Mouse (Mus musculus): ENCODE results near the gene Kcnk7. TPM values are rescaled to one million over a fixed set of nuclear protein-coding genes. Genes with fewer than 3 reads are reported as not detected.
A peak's percentile ranks its signal among the peaks of the same experiment; 100 is the strongest.

Kcnk7 gene
- polyA plus RNA-seq (2015; fragmentation: Nextera tagmentation; extraction: Ambion mirVana), result 0.15 and 0.23 TPM in 2 replicates

DNA sequence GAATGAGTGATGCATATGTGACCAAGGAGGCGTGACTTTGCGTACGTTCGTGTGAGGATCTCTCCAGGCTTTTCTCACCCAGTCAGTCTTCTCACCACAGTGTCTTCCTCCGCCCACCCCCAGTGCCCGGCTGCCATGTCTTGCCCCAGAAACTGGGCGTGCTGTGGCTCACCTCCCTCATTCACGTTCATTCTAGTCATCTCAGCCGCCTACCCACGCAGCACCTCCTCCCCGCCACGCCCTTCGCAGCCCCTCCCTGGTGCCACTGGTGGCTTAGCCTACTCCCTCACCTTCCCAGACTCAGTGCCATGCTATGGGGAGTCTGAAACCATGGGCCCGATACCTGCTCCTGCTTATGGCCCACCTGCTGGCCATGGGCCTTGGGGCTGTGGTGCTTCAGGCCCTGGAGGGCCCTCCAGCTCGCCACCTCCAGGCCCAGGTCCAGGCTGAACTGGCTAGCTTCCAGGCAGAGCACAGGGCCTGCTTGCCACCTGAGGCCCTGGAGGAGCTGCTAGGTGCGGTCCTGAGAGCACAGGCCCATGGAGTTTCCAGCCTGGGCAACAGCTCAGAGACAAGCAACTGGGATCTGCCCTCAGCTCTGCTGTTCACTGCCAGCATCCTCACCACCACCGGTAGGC lies at the start of gene Kcnk7:
TSS of gene Kcnk7 (plus strand) at position 205 of the 638 bp plus-strand sequence.
- WGBS, result 65% methylated on average over 17 of the region's 17 CpGs
- no peak for ATAC-seq (ENCODE audit: low FRiP score, low TSS enrichment)
- Histone ChIP-seq H3K4me2 (replicated peaks; ENCODE audit: low read depth, low read length) (no peak within 1 kb of the TSS), H3K9ac (replicated peaks; ENCODE audit: low read length) (no peak within 1 kb of the TSS), H3K4me3 (ENCODE audit: low read length) (no peak within 1 kb of the TSS), H3K27me3 (ENCODE audit: insufficient read depth, low read length) (no peaks in the 10 kb centered on the region), H3K36me3 (ENCODE audit: insufficient read depth, low read length) (peaks cover 61% of the 10 kb centered on the region), H3K9me3 (ENCODE audit: low read length) (no peaks in the 10 kb centered on the region), H3K4me1 (ENCODE audit: insufficient read depth, low read length) (peaks cover 12% of the 10 kb centered on the region; the same call in 1 of the 2 replicates), H3K27ac (ENCODE audit: low read length) (peak within 1 kb of the TSS; percentile 71)

- H3K9me3 ChIP-seq (ENCODE audit: low read length), result no peaks in the 10 kb centered on the region
- WGBS, result 12% methylated on average over 43 of the region's 43 CpGs
- H3K4me1 ChIP-seq (ENCODE audit: insufficient read depth, low read length), result peaks cover 17% of the 10 kb centered on the region
- peak overlapping the region; percentile 55 for H3K9ac ChIP-seq (replicated peaks; ENCODE audit: low read length)
- H3K27ac ChIP-seq (ENCODE audit: low read length), result no peak overlapping the region
- ATAC-seq (ENCODE audit: low FRiP score, low TSS enrichment), result no peak
- peak overlapping the region; percentile 77 for H3K4me2 ChIP-seq (replicated peaks; ENCODE audit: low read depth, low read length)
- no peaks in the 10 kb centered on the region for H3K27me3 ChIP-seq (ENCODE audit: insufficient read depth, low read length)
- H3K36me3 ChIP-seq (ENCODE audit: insufficient read depth, low read length), result peaks cover 28% of the 10 kb centered on the region
- peak overlapping the region; percentile 52 for H3K4me3 ChIP-seq (ENCODE audit: low read length)
These were observed 49.4 kb upstream of the Kcnk7 start for GRCm38 (mm10) chr19:5654720-5655298.

- ATAC-seq (ENCODE audit: low FRiP score, low TSS enrichment), result no peak
- WGBS, result 76% methylated on average over 16 of the region's 16 CpGs
- Histone ChIP-seq H3K27ac (ENCODE audit: low read length) (peak overlapping the region; percentile 92), H3K9me3 (ENCODE audit: low read length) (no peaks in the 10 kb centered on the region), H3K4me3 (ENCODE audit: low read length) (peak overlapping the region; percentile 61), H3K4me1 (ENCODE audit: insufficient read depth, low read length) (peaks cover 32% of the 10 kb centered on the region), H3K9ac (replicated peaks; ENCODE audit: low read length) (peak overlapping the region; percentile 44), H3K27me3 (ENCODE audit: insufficient read depth, low read length) (no peaks in the 10 kb centered on the region), H3K36me3 (ENCODE audit: insufficient read depth, low read length) (peaks cover 25% of the 10 kb centered on the region), H3K4me2 (replicated peaks; ENCODE audit: low read depth, low read length) (peak overlapping the region; percentile 60)
These were observed 43.0 kb upstream of the Kcnk7 start for GRCm38 (mm10) chr19:5660942-5661751.

GRCm38 (mm10) chr19:5662310-5662709 lies 41.9 kb upstream of the Kcnk7 start:
- 55% methylated on average over 8 of the region's 8 CpGs for WGBS
- Histone ChIP-seq H3K27me3 (ENCODE audit: insufficient read depth, low read length) (no peaks in the 10 kb centered on the region), H3K4me2 (replicated peaks; ENCODE audit: low read depth, low read length) (peak overlapping the region; percentile 60), H3K9ac (replicated peaks; ENCODE audit: low read length) (peak overlapping the region; percentile 72), H3K4me1 (ENCODE audit: insufficient read depth, low read length) (peaks cover 31% of the 10 kb centered on the region), H3K27ac (ENCODE audit: low read length) (peak overlapping the region; percentile 92), H3K4me3 (ENCODE audit: low read length) (peak overlapping the region; percentile 61), H3K36me3 (ENCODE audit: insufficient read depth, low read length) (peaks cover 36% of the 10 kb centered on the region), H3K9me3 (ENCODE audit: low read length) (no peaks in the 10 kb centered on the region)
- ATAC-seq (ENCODE audit: low FRiP score, low TSS enrichment), result no peak

- Histone ChIP-seq H3K27ac (ENCODE audit: low read length) (peak within 1 kb of the TSS; percentile 92), H3K4me3 (ENCODE audit: low read length) (peak within 1 kb of the TSS; percentile 61), H3K9ac (replicated peaks; ENCODE audit: low read length) (peak within 1 kb of the TSS; percentile 72), H3K27me3 (ENCODE audit: insufficient read depth, low read length) (no peaks in the 10 kb centered on the region), H3K9me3 (ENCODE audit: low read length) (no peaks in the 10 kb centered on the region), H3K4me1 (ENCODE audit: insufficient read depth, low read length) (peaks cover 27% of the 10 kb centered on the region), H3K36me3 (ENCODE audit: insufficient read depth, low read length) (peaks cover 32% of the 10 kb centered on the region), H3K4me2 (replicated peaks; ENCODE audit: low read depth, low read length) (peak within 1 kb of the TSS; percentile 60)
- WGBS, result 2% methylated on average over 31 of the region's 32 CpGs
- peak; percentile 95 for ATAC-seq (ENCODE audit: low FRiP score, low TSS enrichment)
These were observed 40.9 kb upstream of the Kcnk7 start, which contains the start of gene Sipa1 for GRCm38 (mm10) chr19:5662981-5663913. TSS of gene Sipa1 (minus strand) at chr19:5663707.

DNA sequence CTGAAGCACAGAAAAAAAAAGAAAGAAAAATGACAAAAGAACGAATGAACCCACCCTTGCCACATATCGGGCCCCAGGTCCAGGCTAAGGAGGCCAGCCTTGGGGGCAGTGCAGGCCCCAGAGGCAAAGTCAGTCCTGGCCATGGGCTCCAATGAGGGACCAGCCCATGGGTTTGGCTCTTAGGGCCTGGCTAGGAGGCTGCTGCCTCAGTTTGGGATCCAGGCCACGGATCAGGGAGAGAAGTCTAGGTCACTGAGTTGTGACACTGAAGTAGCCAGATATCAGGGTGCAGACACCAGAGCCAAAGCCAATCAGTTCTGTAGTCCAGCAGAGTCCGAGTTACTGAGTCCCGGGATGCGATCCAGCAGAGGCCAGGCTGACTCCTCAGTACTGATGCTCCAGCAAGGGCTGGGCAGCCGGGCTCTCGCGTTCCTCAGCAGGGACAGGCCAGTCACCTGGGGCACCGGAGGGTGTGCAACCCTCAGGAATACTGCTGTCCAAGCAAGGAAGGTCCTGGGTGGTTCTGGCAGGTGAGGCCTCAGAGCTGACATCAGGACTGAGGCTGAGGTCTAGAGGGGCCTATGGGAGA lies 39.4 kb upstream of the Kcnk7 start:
- Histone ChIP-seq H3K27me3 (ENCODE audit: insufficient read depth, low read length) (no peaks in the 10 kb centered on the region), H3K36me3 (ENCODE audit: insufficient read depth, low read length) (peaks cover 28% of the 10 kb centered on the region), H3K27ac (ENCODE audit: low read length) (no peak overlapping the region), H3K9ac (replicated peaks; ENCODE audit: low read length) (no peak overlapping the region), H3K9me3 (ENCODE audit: low read length) (no peaks in the 10 kb centered on the region), H3K4me2 (replicated peaks; ENCODE audit: low read depth, low read length) (no peak overlapping the region), H3K4me1 (ENCODE audit: insufficient read depth, low read length) (peaks cover 27% of the 10 kb centered on the region), H3K4me3 (ENCODE audit: low read length) (no peak overlapping the region)
- 95% methylated on average over 10 of the region's 10 CpGs for WGBS
- ATAC-seq (ENCODE audit: low FRiP score, low TSS enrichment), result no peak

GRCm38 (mm10) chr19:5665465-5665864 lies 38.7 kb upstream of the Kcnk7 start:
- H3K36me3 ChIP-seq (ENCODE audit: insufficient read depth, low read length), result peaks cover 32% of the 10 kb centered on the region
- H3K27ac ChIP-seq (ENCODE audit: low read length), result no peak overlapping the region
- H3K4me2 ChIP-seq (replicated peaks; ENCODE audit: low read depth, low read length), result no peak overlapping the region
- no peaks in the 10 kb centered on the region for H3K9me3 ChIP-seq (ENCODE audit: low read length)
- H3K9ac ChIP-seq (replicated peaks; ENCODE audit: low read length), result no peak overlapping the region
- H3K4me3 ChIP-seq (ENCODE audit: low read length), result no peak overlapping the region
- H3K4me1 ChIP-seq (ENCODE audit: insufficient read depth, low read length), result peaks cover 27% of the 10 kb centered on the region
- H3K27me3 ChIP-seq (ENCODE audit: insufficient read depth, low read length), result no peaks in the 10 kb centered on the region
- ATAC-seq (ENCODE audit: low FRiP score, low TSS enrichment), result no peak
- 92% methylated on average over 15 of the region's 15 CpGs for WGBS

- Histone ChIP-seq H3K4me1 (ENCODE audit: insufficient read depth, low read length) (peaks cover 25% of the 10 kb centered on the region), H3K4me2 (replicated peaks; ENCODE audit: low read depth, low read length) (no peak overlapping the region), H3K27me3 (ENCODE audit: insufficient read depth, low read length) (no peaks in the 10 kb centered on the region), H3K9ac (replicated peaks; ENCODE audit: low read length) (no peak overlapping the region), H3K36me3 (ENCODE audit: insufficient read depth, low read length) (peaks cover 39% of the 10 kb centered on the region), H3K9me3 (ENCODE audit: low read length) (no peaks in the 10 kb centered on the region), H3K27ac (ENCODE audit: low read length) (no peak overlapping the region), H3K4me3 (ENCODE audit: low read length) (no peak overlapping the region)
- WGBS, result 91% methylated on average over 18 of the region's 18 CpGs
- no peak for ATAC-seq (ENCODE audit: low FRiP score, low TSS enrichment)
These were observed 37.8 kb upstream of the Kcnk7 start for GRCm38 (mm10) chr19:5666386-5666785.

DNA sequence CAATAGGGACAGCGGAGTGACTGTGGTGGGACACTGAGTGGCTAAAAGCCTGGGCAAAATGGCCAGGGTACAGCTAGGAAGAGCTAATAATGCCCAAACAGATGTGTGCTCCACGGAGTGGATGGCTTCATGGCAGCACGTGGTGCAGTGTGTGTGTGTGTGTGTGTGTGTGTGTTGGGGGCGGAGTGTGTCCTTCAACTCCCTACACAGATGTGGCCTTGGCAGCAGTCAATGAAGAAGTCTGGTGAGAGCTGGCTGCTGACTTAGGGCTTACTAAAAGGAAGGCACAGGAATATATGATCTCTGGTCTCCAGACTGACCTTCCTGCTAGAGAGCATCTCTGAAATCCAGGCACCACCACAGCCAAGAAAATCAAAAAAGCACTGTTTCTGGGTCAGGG lies 35.8 kb upstream of the Kcnk7 start:
- Histone ChIP-seq H3K27ac (ENCODE audit: low read length) (no peak overlapping the region), H3K9me3 (ENCODE audit: low read length) (no peaks in the 10 kb centered on the region), H3K4me1 (ENCODE audit: insufficient read depth, low read length) (peaks cover 7% of the 10 kb centered on the region), H3K36me3 (ENCODE audit: insufficient read depth, low read length) (peaks cover 59% of the 10 kb centered on the region), H3K9ac (replicated peaks; ENCODE audit: low read length) (no peak overlapping the region), H3K27me3 (ENCODE audit: insufficient read depth, low read length) (no peaks in the 10 kb centered on the region), H3K4me3 (ENCODE audit: low read length) (no peak overlapping the region), H3K4me2 (replicated peaks; ENCODE audit: low read depth, low read length) (no peak overlapping the region)
- no peak for ATAC-seq (ENCODE audit: low FRiP score, low TSS enrichment)
- WGBS, result 94% methylated on average over 4 of the region's 4 CpGs
